Mouse (Mus musculus) Muller cell, postnatal 12 days (primary cell): ENCODE data around the gene Bach2.

Experiments
- DNase-seq: peaks from one replicate; pipeline ENCODE4 v3.0.0-alpha.2; 2015; ENCODE audit errors: inconsistent ontology term

Bach2 gene

DNA sequence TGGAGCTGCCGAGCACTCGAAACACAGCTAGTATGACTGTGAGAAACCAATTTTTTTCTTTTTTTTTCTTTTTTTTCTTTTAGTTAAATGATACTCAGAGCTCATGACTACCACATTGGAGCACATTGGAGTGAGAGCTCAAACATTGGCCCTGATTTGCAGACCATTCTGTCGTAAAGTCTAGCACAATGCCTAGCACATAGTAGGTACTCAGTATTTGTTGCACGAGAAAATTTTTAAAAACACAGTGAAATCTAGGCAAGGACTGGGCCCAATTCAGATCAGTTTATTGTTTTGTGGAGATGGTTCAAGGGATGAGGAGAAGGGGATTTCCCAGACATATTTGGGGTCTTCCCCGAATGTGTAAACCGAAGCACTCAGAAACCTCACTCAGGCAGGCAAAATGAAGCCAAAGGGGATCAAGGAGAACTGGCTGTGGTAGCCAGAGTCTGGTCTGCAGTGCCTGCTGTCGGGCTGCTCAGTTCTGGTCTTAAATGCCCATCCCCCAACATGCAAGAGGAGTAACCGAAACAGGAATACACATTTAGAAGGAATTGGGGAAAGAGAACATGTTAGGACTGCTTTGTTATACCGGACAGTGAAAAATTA lies 287.7 kb downstream of the Bach2 start:
- DNase-seq: no peak

DNA sequence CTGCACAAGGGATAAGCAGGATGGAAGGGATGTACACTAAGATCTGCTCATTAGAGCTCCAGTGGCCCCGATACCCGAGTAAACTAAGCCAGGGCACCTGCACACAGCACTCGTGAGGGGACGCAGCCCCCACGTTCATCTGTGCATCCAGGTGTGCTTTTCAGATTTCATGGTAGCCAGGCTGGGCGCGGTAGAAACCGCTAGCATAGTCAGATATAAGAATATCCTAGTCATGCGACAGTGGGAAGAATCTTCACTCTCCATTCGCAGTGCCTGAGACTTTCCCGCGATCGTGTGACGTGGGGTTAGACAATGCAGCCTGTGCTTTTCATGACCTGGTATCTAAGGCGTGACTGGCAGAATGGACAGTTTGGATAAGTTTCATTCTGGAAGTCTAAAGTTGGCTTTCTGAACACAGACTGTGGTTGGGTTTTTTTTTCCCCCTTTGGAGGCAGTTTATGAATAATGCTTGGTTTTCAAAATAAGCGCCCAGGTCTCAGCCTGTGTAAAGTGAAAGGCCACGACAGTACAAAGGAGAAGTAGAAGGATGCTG lies 290.9 kb downstream of the Bach2 start:
- DNase-seq: no peak

DNA sequence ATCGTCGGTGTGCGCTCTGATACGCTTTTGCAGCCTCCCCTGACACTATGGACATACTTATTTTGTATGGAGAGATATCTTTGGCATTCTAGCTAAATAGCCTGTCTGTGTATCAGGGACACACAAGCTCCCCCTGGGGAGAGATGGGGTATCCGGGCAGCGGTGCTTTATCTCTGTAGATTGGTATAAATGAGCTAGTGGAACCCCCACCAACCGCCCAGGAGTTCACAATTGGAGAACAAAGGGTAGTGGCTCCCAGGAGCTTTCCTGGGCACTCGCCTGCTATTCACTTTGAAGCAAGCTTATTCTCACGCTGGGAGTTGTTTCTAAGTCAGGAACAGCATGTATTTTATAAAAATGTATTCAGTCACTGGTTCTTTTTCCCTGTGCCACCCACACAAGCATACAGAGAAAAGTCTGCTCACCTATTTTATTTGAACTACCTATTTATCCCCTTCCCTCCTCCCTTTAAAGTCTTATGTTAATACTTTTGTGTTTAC lies 291.9 kb downstream of the Bach2 start:
- no peak for DNase-seq

DNA sequence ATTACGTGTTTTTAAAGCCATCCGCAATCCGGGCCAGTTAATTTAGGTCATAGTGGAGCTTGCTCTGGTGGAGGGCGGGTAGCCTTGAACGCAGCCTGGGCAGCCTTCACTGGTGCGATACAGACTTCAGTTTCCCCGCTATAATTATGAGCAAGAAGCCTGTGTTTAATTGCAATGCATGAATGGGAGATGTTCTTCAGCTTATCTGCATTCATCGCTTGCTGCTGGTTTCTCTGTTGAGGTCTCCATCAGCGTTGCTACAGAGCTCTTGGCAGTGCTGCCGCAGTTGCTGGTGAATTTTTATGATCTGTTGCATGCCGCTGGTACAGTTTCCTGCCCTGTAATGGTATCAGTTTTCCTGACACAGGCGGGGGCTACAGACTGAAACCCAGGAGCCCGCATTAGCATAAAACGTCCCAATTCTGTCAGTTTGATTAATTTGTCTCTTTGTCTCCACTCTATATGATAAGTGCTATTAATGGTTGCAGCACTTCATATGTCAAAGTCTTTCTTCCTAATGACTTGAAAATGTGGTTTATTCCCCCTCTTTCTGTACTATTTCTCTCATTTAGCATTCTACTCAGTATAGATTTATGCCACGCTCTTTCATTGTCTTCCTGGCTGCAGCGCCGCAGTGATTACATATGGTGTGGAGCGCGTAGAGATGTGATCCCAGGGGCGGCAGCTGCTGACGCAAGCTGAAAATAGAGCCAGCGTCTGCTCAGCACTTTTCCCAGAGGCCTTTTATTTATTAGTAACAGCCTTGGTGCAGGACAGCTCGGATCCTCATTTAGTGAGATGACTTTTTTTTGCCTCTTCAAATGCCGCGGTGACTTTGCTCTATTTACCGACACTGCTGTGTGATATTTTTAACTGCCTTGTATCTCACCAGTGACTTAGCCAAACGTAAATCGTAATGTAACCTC lies 292.6 kb downstream of the Bach2 start:
- peak; percentile 43 for DNase-seq

DNA sequence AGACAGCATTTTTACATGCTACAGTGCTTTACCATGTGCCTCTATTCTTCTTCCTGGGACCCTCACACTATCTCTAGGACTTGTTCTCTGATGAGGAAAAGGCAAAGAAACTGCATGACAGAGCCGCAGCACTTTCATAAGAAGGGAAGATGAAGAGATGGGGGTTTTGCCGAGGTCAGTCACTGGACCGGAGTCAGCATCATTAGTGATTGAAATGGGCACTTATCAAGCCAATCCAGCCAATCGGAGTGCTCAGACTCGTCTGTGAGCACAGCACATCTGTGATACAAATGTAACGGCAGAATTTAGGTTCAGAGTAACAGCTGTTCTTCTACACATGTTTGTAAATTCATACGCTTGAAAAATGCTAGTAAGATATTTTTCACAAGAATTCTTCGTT lies 293.5 kb downstream of the Bach2 start:
- DNase-seq: peak; percentile 39

DNA sequence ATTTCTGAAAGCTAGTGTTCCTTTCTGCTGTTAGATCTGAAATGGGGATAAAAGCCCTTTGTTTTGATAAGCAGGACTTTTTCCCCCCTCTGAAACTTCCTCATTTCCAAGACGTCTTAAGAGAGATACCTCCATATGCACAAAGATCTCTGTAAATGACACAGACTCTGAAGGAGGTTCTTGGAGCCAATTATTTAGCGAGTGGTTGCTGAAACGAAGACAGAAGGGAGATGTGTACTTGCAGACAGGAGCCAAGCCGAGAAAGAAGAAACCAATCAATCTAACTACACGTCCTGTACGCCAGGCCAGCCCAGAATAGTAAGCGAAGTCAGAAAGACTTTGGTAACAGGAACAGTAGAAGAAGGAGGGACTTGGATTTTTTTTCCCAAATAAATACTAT lies 295.1 kb downstream of the Bach2 start:
- DNase-seq: no peak

DNA sequence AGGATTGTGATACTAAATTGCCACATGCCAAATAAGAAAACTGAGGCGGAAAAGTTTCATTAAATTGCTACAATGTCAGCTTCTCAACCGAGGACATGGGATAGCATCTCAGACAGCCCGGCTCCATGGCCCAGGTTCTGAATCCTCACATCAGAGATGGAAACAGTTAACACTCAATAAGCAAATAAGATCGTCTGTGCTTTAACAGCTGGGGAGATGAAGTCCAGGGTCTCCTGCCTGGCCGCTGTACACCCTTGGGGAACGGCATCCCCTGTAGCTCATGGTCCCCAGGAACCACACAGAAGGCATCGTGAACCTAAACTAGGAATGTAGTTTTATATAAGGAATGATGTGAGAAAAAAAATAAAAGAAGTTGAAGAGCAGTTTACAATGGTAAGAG lies 297.0 kb downstream of the Bach2 start:
- DNase-seq: no peak

DNA sequence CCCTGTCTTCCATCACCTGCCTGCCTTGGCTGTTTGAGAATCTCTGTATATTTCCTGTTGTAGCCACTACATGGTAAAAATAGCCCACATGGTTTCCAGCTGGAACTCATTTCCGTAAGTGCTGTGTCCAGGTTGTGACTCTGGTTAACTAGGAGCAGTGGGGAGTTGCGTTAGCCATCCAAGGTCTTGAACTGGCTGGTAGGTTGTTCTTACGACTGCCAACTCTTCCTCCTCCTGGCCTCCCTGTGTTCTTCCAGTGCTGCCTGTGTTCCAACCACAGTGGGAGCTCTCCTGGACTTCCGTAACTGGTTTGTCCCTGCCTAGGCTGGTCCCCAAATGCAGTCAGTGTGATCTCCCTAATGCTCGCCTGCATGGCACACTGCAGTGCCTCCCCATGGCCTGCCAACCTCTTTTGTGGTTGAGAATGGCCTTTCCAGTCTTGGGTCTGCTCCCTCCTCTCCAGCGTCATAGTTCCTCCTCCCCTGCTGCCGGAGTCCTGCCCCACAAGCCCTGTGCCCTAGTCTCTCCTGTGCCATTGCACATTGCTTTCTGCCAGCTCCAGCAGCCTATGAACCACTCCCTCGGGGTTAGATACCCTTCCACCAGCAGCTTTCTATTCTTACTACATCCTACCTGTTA lies 298.4 kb downstream of the Bach2 start:
- DNase-seq: no peak

DNA sequence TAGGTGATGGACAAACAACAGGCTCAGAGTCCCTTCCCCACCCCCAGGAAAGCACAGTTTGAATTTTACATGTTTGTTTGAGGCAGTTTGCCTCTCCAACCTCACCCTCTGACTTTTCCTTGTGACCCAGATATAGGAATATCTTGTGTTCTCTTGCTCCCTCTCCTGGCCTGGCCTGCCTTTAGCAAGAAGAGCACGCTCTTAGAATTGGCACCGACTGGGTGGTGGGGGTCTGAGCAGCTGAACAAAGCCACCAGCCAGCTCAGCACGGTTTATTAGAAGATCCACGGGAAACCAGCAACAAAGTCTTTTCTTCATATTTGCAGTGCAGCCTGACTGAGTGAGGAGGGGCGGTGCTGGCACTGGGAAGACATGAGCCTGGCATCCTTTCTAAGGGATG lies 299.5 kb downstream of the Bach2 start:
- peak; percentile 70 for DNase-seq

DNA sequence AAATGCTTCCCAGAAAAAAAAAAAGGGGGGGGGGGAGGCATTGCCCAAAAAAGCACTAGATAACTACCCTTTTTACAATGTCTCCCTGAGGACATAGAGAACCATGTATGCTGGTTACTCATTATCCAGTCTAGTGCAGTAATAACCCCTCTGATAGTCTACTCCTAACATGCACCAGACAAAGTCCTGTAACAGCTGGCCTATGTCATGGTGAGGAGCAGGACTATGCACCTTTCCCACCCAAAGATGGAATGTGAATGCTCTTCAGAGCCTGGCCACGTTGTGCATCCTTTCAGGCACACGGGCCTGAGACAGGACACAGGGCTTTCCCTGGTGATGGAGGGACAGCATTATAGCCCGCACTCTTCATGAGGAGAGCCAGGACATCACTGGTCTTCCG lies 299.9 kb downstream of the Bach2 start:
- DNase-seq: no peak

DNA sequence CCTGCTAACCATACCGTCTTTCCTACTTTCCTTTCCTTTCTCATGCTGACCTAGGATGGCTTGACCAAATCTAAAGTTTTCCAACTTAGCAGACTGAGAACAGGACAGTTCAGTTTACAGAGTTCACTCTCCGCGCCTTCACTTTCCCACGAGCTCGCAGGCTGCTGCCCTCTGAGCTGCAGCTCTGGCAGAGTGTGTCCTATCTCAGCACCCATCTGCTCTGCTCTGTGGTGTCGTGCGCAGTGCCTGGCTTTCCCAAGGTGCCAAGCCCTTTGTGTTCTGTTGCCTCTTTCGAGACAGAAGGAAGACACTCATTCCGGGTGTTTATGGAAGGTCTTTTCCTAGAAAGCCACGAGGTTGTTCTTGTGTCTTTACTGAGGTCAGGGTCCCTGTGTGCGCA lies 300.4 kb downstream of the Bach2 start:
- DNase-seq: no peak

DNA sequence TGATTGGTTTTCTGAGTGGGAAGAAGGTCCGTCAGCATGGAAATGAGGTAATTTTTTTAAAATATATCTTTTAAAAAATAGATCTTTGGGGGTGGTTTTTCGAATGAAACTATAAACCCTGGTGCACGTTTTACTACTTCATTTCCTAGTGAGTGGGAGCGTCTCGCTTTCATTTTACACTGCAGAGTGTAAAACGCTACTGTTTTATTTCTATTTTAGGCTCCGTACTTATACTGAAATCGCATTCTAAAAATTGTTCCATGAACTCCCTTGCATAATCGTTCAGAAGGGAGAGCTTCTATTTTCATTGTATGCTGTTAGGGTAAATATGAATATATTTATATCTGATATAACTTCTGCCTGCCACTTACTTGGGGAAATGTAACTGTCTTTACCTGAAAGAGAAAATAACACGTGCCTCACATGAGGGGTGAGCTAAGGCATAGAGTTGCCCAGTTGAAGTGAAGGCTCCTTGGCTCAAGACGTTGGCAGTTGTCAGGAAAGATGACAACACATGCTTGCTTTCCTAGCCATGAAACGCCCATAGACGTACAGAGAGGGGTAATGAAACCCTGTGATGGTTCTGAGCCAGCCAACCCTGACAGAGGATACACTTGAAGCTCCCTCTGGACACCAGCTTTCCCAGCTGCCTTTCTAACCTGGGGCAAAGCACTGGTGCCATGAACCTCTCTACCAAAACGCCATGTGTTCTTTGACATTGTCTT lies 306.4 kb downstream of the Bach2 start:
- DNase-seq: no peak

DNA sequence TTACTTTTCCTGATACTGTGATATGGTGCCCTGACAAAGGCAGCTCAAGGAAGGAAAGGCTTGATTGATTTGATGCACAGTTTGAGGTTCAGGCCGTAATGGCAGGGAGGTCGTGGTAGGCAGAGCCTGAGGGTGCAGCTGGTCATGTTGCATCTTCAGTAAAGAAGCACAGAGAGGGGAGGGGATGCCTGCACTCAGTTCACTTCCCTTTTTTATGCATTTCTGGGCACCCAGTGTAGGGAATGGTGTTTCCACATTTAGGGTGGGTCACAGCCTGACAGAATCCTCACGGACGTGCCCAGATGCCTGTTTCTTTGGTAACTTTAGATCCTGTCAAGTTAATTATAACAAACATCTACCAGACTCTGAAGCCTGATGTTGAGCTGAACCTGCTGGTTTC lies 306.9 kb downstream of the Bach2 start:
- no peak for DNase-seq

DNA sequence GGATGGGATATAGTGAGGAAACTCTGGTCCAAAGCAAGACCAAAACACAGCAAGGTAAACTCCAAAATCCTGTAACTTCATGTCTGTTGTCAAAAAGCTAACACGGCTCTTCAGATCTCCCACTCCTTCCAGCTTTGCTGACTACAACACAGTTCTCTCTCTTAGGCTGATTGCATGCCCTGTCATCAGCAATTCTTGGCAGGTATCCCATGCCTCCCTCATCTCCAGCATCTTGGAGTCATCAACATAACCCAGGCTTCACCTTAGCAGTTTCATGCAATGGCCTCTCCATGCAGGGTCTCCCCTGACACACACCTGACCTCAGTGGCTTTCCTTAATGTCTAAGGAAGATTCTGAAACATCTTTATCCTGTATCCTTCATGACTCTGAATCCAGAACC lies 310.5 kb downstream of the Bach2 start:
- no peak for DNase-seq

DNA sequence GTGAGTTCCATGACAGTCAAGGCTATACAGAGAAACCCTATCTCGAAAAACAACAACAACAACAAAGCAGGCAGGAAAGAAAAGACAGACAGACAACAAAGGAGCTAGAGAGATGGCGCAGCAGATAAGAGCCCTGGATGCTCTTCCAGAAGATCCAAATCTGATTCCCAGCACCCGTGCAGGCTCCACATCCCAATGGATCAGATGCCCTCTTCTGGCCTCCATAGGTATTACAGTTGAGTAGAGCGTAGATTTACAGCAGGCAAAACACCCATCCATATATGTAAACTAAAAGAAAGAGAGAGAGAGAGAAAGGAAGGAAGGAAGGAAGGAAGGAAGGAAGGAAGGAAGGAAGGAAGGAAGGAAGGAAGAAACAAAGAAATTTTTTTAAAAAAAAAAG lies 312.7 kb downstream of the Bach2 start:
- DNase-seq: no peak

DNA sequence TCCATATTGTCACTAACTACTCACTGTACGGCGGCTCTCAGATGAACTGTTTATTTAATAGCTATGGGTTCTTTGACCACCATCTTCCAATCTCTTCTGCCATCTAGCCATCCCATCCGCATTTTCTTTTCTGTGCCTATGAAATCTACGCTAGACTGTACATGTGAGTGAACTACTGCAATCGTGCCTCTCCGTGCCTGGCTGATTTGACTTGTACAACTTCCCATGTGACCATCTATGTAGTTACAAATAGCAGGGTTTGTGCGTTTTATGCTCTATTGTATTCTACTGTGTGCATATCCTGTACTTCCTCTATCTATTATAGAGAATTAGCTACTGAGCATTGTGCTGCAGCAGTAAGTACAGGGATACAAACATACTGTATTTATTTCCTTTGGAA lies 316.9 kb downstream of the Bach2 start:
- DNase-seq: no peak

DNA sequence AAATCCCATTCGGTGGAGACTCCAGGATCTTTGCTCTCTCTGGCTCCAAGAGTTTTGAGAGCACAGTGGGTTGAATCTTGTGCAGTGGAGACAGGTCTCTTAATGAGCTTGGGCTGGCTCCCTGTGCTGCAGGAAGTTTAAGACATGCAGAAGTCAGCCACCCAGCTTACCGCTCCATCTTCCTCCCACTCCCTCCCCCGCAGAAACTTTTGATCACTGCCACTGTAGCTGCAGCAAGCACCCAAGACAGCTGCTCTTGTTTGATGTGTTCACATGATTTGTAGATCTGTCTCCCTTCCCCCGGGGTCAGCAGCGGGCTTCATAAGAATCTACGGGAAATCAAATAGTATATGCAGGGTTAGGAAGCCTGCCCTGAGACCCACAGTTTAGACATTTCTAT lies 321.6 kb downstream of the Bach2 start:
- DNase-seq: no peak

DNA sequence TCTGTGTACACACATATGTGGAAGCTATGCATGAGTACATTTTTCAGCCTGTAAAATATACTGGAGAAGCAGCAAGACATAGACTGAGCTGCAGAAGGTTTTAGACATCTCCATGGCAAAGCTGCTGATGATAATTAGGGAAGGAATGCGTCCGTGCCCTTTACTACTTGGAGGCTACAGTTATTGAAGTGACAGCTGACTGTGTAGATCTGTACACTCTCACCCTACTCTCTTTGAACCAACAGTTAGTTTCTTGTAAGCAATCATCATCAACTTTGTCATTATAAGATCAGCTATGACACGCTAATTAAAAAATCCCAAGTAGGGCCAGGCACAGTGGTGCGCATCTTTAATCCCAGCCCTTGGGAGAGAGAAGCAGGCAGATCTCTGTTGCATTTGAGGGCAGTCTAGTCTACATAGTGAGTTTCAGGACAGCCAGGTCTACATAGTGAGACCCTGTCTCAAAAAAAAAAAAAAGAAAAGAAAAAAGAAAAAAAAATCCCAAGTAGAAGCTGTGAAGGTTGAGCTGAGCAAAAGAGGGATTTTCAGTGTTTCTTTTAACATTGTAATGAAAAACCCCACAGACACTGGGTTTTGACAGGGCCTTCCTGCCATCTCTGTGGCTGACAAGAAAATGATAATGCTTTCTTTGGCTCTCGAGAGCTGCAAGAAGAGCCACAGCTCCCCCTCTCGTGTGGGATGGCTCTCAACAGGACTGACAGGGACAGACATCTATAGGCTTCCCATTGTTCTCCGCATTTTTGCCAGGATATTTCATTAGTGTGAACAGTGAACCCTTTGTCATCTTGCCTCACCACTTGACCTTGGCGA lies 322.3 kb downstream of the Bach2 start:
- DNase-seq: peak; percentile 65

DNA sequence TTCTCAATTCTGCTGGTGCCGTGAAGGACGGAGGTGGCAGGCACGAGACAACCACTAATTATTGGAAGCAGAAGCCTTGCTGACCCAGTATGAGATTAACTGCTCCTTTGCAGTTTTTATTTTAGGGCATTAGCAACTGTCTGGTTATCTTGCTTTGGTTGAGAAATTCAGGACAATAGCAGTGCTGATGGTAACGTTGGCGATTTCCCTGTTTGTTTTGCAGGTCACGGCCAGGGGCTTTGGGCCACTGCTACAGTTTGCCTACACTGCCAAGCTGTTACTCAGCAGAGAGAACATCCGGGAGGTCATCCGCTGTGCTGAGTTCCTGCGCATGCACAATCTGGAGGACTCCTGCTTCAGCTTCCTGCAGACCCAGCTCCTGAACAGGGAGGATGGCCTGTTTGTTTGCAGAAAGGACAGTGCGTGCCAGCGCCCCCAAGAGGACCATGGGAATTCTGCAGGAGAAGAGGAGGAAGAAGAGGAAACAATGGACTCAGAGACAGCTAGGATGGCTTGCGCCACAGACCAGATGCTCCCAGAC lies 323.0 kb downstream of the Bach2 start:
- peak; percentile 91 for DNase-seq

DNA sequence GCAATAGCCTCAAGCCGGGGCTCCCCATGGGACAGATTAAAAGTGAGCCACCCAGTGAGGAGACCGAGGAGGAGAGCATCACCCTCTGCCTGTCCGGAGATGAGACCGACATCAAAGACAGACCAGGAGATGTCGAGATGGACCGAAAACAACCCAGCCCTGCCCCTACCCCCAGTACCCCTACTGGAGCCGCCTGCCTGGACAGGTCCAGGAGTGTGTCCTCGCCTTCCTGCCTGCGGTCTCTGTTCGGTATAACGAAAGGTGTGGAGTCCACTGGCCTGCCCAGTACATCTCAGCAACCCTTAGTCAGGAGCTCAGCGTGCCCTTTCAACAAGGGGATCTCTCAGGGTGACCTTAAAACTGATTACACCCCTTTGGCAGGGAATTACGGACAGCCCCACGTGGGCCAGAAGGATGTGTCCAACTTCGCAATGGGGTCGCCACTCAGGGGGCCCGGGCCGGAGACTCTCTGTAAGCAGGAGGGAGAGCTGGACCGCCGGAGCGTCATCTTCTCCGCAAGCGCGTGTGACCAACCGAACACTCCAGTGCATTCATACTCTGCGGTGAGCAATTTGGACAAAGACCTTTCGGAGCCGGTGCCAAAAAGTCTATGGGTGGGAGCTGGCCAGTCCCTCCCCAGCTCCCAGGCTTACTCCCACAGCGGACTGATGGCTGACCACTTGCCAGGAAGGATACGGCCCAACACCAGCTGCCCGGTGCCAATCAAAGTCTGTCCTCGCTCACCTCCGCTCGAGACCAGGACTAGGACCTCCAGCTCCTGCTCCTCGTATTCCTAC lies 323.9 kb downstream of the Bach2 start:
- peak; percentile 48 for DNase-seq
